Mouse (Mus musculus) heart, postnatal 0 days (tissue): ENCODE results near the gene Oxa1l. TPM values are rescaled to one million over a fixed set of nuclear protein-coding genes. Genes with fewer than 3 reads are reported as not detected.

Experiments used
- ATAC-seq: fragments of 200-750 bp; cut with Nextera tagmentation; 2 replicates; pipeline ENCODE4 v1.8.0; 2017; ENCODE audit warnings: low read depth, moderate number of reproducible peaks, moderate library complexity; ENCODE audit not compliant: insufficient read depth
- DNase-seq: peaks from one replicate; pipeline ENCODE4 v3.0.0-alpha.2; 2016; ENCODE audit warnings: low spot score
- H3K27ac ChIP-seq: fragments of 300-500 bp; sonication (generic); 2 replicates; pipeline ENCODE4 v1.5.1; 2014; ENCODE audit warnings: low read depth, mild to moderate bottlenecking
- H3K27me3 ChIP-seq: fragments of 300-500 bp; sonication (generic); 2 replicates; pipeline ENCODE4 v1.6.1; 2014; ENCODE audit warnings: low read length, mixed read lengths; ENCODE audit not compliant: control insufficient read depth, insufficient read depth
- H3K36me3 ChIP-seq: fragments of 300-500 bp; sonication (generic); replicated peaks from 2 replicates; pipeline ENCODE4 v1.6.1; 2014; ENCODE audit warnings: low read length, mixed read lengths; ENCODE audit not compliant: control insufficient read depth, insufficient read depth
- H3K4me1 ChIP-seq: fragments of 300-500 bp; sonication (generic); 2 replicates; pipeline ENCODE4 v1.6.1; 2014; ENCODE audit warnings: antibody characterized with exemption; ENCODE audit not compliant: control insufficient read depth, insufficient read depth
- H3K4me2 ChIP-seq: fragments of 300-500 bp; sonication (generic); 2 replicates; pipeline ENCODE4 v1.6.1; 2014; ENCODE audit warnings: low read depth, mild to moderate bottlenecking, low read length, moderate library complexity
- H3K4me3 ChIP-seq: fragments of 300-500 bp; sonication (generic); 2 replicates; pipeline ENCODE4 v1.5.1; 2014; ENCODE audit warnings: low read depth, low read length
- H3K9ac ChIP-seq: fragments of 300-500 bp; sonication (generic); replicated peaks from 2 replicates; pipeline ENCODE4 v1.6.1; 2014; ENCODE audit warnings: low read depth, low read length, mixed read lengths
- H3K9me3 ChIP-seq: fragments of 300-500 bp; sonication (generic); replicated peaks from 2 replicates; pipeline ENCODE4 v1.6.1; 2016; ENCODE audit warnings: low read length; ENCODE audit not compliant: control insufficient read depth
- CTCF ChIP-seq: IDR thresholded peaks from 2 replicates; pipeline ENCODE4 v1.5.1; 2016; ENCODE audit warnings: antibody characterized with exemption, control low read depth, low read depth
- EP300 ChIP-seq: IDR thresholded peaks from 2 replicates; pipeline ENCODE4 v1.6.1; 2016; ENCODE audit warnings: antibody characterized with exemption, low read depth
- WGBS: fragments of 180-500 bp; shearing (Covaris S2); extraction: QIAGEN DNeasy Blood & Tissue Kit; methylation state at CpG from one replicate; pipeline ENCODE4 v1.1.7; 2014; 5-methylcytosine and 5-hydroxymethylcytosine counted together
- polyA plus RNA-seq: library from polyadenylated mRNA; unstranded; fragments of >200 nt; fragmentation: Nextera tagmentation; extraction: Ambion mirVana; gene quantifications from 2 replicates; pipeline ENCODE4 v1.2.1, GENCODE M21; 2015
- total RNA-seq: library from RNA; depleted of rRNA; stranded (reverse); fragments of >200 nt; gene quantifications from 2 replicates; pipeline ENCODE4 v1.2.3, GENCODE M21; 2014; ENCODE audit warnings: low replicate concordance

The Oxa1l gene
- total and polyA plus RNA-seq, 2 experiments from 2014 or later, result 109 to 136 TPM

DNA sequence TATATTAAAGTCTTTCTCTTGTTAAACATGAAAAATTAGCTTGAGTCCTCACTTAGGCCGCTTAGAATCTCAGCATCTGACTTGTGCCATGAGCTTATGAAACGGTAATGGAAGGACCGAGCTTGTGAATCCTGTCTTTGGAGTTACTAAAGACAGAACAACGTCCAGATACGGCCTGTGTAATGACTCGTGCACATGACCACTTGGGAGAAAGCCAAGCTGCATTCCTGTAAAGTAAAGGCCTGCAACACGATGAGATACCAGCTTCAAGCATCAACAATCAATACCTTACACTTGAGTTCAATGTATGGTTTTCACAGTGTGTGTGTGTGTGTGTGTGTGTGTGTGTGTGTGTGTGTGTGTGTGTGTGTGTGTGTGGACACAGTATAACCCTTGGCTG lies 36.1 kb downstream of the Oxa1l start:
- H3K27ac ChIP-seq, result no peak overlapping the region
- no peak overlapping the region for H3K4me2 ChIP-seq
- H3K36me3 ChIP-seq, result no peaks in the 10 kb centered on the region
- no peak for TF ChIP-seq CTCF
- no peak for TF ChIP-seq EP300
- ATAC-seq (no peak), DNase-seq (no peak)
- no peak overlapping the region for H3K9ac ChIP-seq
- 33% methylated on average over 7 of the region's 7 CpGs for WGBS
- no peaks in the 10 kb centered on the region for H3K4me1 ChIP-seq
- H3K4me3 ChIP-seq, result no peak overlapping the region
- H3K9me3 ChIP-seq, result no peaks in the 10 kb centered on the region
- no peaks in the 10 kb centered on the region for H3K27me3 ChIP-seq

- no peak overlapping the region for H3K4me3 ChIP-seq
- no peak overlapping the region for H3K4me2 ChIP-seq
- H3K36me3 ChIP-seq, result 0 out of 2 replicates have a peak, but pooled peaks cover 2% of the 10 kb centered on the region
- no peak overlapping the region for H3K9ac ChIP-seq
- no peaks in the 10 kb centered on the region for H3K4me1 ChIP-seq
- 74% methylated on average over 7 of the region's 7 CpGs for WGBS
- H3K9me3 ChIP-seq, result no peaks in the 10 kb centered on the region
- DNase-seq, result no peak
- no peaks in the 10 kb centered on the region for H3K27me3 ChIP-seq
- TF ChIP-seq EP300 (no peak), CTCF (no peak)
- ATAC-seq, result no peak
- no peak overlapping the region; the same call in 1 of the 2 replicates for H3K27ac ChIP-seq
Observed at GRCm38 (mm10) chr14:54397872-54398527, 37.4 kb downstream of the Oxa1l start.

- no peak for DNase-seq
Observed at GRCm38 (mm10) chr14:54398528-54398916, 37.9 kb downstream of the Oxa1l start.

DNA sequence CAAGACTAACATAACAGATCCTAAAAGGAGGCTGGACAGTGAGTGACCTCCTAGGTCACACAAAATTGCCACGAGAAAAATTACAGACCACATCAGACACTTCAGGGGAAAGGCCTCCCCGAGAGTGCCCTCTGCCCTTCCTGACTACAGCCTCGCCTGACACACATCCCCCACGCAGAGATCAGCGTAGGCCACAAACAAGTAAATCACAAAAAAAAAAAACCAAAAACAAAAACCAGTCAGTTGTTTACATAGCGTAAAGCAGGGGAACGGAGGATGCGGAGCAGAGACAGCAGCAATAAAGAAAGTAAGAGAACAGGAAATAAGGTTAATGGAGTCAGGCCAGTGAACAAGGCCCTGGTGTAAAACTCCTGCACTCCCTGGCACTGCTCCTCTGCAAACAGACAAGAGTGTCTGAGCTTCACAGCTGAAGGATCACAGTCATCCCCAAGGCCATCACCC lies 38.3 kb downstream of the Oxa1l start:
- DNase-seq (no peak), ATAC-seq (no peak)
- Histone ChIP-seq H3K4me3 (no peak overlapping the region), H3K27me3 (no peaks in the 10 kb centered on the region), H3K36me3 (0 out of 2 replicates have a peak, but pooled peaks cover 6% of the 10 kb centered on the region), H3K9me3 (no peaks in the 10 kb centered on the region), H3K9ac (no peak overlapping the region), H3K27ac (peak overlapping the region; percentile 7; the same call in 1 of the 2 replicates), H3K4me1 (no peaks in the 10 kb centered on the region), H3K4me2 (no peak overlapping the region)
- no peak for TF ChIP-seq CTCF
- WGBS, result 64% methylated on average over 8 of the region's 8 CpGs

More at GRCm38 (mm10) chr14:54398528-54398916, 37.9 kb downstream of the Oxa1l start:
- H3K4me2 ChIP-seq, result no peak overlapping the region
- TF ChIP-seq CTCF (no peak), EP300 (no peak)
- no peak overlapping the region for H3K4me3 ChIP-seq
- H3K9ac ChIP-seq, result no peak overlapping the region
- H3K27me3 ChIP-seq, result no peaks in the 10 kb centered on the region
- no peak for ATAC-seq
- WGBS, result 66% methylated on average over 7 of the region's 7 CpGs
- no peaks in the 10 kb centered on the region for H3K9me3 ChIP-seq
- no peaks in the 10 kb centered on the region for H3K4me1 ChIP-seq
- H3K36me3 ChIP-seq, result 0 out of 2 replicates have a peak, but pooled peaks cover 6% of the 10 kb centered on the region
- H3K27ac ChIP-seq, result no peak overlapping the region

DNA sequence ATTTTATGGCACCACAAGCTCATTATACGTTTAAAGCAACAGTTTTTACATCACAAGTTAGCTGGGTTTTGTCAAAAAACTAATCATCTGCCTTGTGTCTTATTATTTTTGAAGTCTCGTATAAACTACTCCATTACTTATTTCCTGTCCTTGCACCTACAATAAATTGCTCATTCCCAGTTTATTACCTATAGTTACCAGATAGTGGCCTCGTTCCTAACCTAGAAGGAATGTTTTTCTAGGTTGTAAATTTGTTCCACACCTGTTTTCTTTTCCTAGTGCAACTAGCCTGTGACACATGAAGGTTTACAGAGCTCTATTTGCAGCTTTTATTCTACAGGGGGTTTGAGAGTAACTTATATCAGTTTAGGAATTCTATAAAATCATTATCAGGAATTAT lies 41.1 kb downstream of the Oxa1l start:
- Histone ChIP-seq H3K27ac (no peak overlapping the region), H3K4me2 (no peak overlapping the region), H3K4me1 (no peaks in the 10 kb centered on the region), H3K4me3 (no peak overlapping the region), H3K36me3 (0 out of 2 replicates have a peak, but pooled peaks cover 6% of the 10 kb centered on the region), H3K9ac (no peak overlapping the region), H3K9me3 (no peaks in the 10 kb centered on the region), H3K27me3 (no peaks in the 10 kb centered on the region)
- DNase-seq, result no peak
- 67% methylated on average over 3 of the region's 3 CpGs for WGBS
- no peak for TF ChIP-seq EP300
- TF ChIP-seq CTCF, result no peak
- no peak for ATAC-seq
